Mouse (Mus musculus) limb, embryonic 15.5 days (tissue): ENCODE results near the gene Perp. TPM values are rescaled to one million over a fixed set of nuclear protein-coding genes. Genes with fewer than 3 reads are reported as not detected.
A peak's percentile ranks its signal among the peaks of the same experiment; 100 is the strongest.

Experiments used
- ATAC-seq: fragments of 200-750 bp; cut with Nextera tagmentation; 2 replicates; pipeline ENCODE4 v1.8.0; 2017; ENCODE audit warnings: low read depth, moderate TSS enrichment; ENCODE audit not compliant: insufficient number of reproducible peaks, low FRiP score, low TSS enrichment
- H3K27ac ChIP-seq: fragments of 300-500 bp; sonication (generic); 2 replicates; pipeline ENCODE4 v1.5.1; 2015; ENCODE audit warnings: moderate library complexity, mild to moderate bottlenecking, inconsistent platforms
- H3K27me3 ChIP-seq: fragments of 300-500 bp; sonication (generic); 2 replicates; pipeline ENCODE4 v1.6.1; 2015; ENCODE audit warnings: inconsistent platforms
- H3K36me3 ChIP-seq: fragments of 300-500 bp; sonication (generic); 2 replicates; pipeline ENCODE4 v1.6.1; 2015; ENCODE audit warnings: inconsistent platforms
- H3K4me1 ChIP-seq: fragments of 300-500 bp; sonication (generic); 2 replicates; pipeline ENCODE4 v1.6.1; 2015; ENCODE audit warnings: inconsistent platforms
- H3K4me2 ChIP-seq: fragments of 300-500 bp; sonication (generic); 2 replicates; pipeline ENCODE4 v1.6.1; 2015; ENCODE audit warnings: mild to moderate bottlenecking, inconsistent platforms
- H3K4me3 ChIP-seq: fragments of 300-500 bp; sonication (generic); 2 replicates; pipeline ENCODE4 v1.5.1; 2015; ENCODE audit warnings: mild to moderate bottlenecking, inconsistent platforms
- H3K9ac ChIP-seq: fragments of 300-500 bp; sonication (generic); 2 replicates; pipeline ENCODE4 v1.6.1; 2015; ENCODE audit warnings: inconsistent platforms
- H3K9me3 ChIP-seq: fragments of 300-500 bp; sonication (generic); 2 replicates; pipeline ENCODE4 v1.6.1; 2016; ENCODE audit warnings: inconsistent platforms
- WGBS: fragments of 180-500 bp; shearing (Covaris S2); methylation state at CpG from one replicate; pipeline ENCODE4 v1.1.7; 2015; 5-methylcytosine and 5-hydroxymethylcytosine counted together
- polyA plus RNA-seq: library from polyadenylated mRNA; unstranded; fragments of >200 nt; fragmentation: Nextera tagmentation; extraction: Ambion mirVana; gene quantifications from 2 replicates; pipeline ENCODE4 v1.2.1, GENCODE M21; 2015

The Perp gene
- polyA plus RNA-seq, 1 experiment from 2014 or later, result 921 TPM

DNA sequence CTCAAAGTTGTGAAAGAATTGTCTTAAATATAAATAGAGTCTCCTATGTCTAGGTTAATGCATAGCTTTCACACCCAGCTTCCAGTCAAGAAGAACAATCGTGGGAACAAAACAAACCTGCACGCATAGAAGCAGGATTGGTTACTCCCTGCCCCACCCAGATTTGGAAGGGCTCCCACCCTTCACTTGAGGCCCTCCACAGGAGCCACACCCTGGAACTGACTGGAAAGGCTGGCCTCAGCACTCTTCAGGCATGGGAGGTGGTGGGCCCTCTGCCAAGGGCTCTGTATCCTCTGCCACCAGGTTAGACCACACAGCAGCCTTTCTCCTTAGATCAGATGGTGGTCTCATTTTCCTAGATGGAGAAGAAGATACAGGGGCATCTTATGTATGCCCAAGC, 26.2 kb downstream of the Perp start:
- no peak overlapping the region; the same call in 1 of the 2 replicates for H3K27ac ChIP-seq
- no peak overlapping the region for H3K9ac ChIP-seq
- H3K9me3 ChIP-seq, result no peaks in the 10 kb centered on the region
- no peak overlapping the region for H3K4me3 ChIP-seq
- ATAC-seq, result no peak
- 54% methylated on average over 2 of the region's 2 CpGs for WGBS
- H3K4me1 ChIP-seq, result no peaks in the 10 kb centered on the region
- no peaks in the 10 kb centered on the region for H3K27me3 ChIP-seq
- H3K4me2 ChIP-seq, result no peak overlapping the region
- no peaks in the 10 kb centered on the region for H3K36me3 ChIP-seq

GRCm38 (mm10) chr10:18876211-18876610, 31.4 kb downstream of the Perp start:
- Histone ChIP-seq H3K9me3 (no peaks in the 10 kb centered on the region), H3K27me3 (no peaks in the 10 kb centered on the region), H3K27ac (peak overlapping the region; percentile 85), H3K4me2 (no peak overlapping the region), H3K4me3 (no peak overlapping the region), H3K9ac (no peak overlapping the region), H3K4me1 (peaks cover 4% of the 10 kb centered on the region; the same call in 1 of the 2 replicates), H3K36me3 (no peaks in the 10 kb centered on the region)
- WGBS, result 21% methylated on average over 1 of the region's 1 CpGs
- no peak; the same call in 1 of the 2 replicates for ATAC-seq

DNA sequence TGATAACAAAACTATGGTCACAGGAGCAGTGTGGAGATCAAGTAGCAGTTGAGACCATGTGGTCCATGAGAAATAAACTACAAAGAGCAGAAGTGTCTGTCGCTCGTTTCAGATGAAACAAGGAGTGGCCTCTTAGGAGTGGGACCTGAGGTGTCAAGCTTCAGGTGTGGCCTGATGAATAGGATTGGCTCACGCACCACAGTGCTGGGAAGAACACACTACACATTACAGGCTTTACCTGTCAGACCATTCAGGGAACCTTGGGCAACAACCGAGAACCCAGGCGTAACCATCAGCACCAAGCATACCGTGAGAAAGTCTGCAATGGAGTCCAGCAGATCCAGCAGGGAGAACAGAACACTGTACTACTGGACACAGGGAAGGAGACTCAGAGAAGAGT, 33.3 kb downstream of the Perp start:
- ATAC-seq, result peak; percentile 44; the same call in 1 of the 2 replicates
- Histone ChIP-seq H3K27me3 (no peaks in the 10 kb centered on the region), H3K4me2 (no peak overlapping the region), H3K36me3 (no peaks in the 10 kb centered on the region), H3K4me3 (no peak overlapping the region), H3K27ac (peak overlapping the region; percentile 47; the same call in 1 of the 2 replicates), H3K4me1 (peaks cover 4% of the 10 kb centered on the region; the same call in 1 of the 2 replicates), H3K9ac (no peak overlapping the region), H3K9me3 (no peaks in the 10 kb centered on the region)
- WGBS, result 68% methylated on average over 6 of the region's 6 CpGs

DNA sequence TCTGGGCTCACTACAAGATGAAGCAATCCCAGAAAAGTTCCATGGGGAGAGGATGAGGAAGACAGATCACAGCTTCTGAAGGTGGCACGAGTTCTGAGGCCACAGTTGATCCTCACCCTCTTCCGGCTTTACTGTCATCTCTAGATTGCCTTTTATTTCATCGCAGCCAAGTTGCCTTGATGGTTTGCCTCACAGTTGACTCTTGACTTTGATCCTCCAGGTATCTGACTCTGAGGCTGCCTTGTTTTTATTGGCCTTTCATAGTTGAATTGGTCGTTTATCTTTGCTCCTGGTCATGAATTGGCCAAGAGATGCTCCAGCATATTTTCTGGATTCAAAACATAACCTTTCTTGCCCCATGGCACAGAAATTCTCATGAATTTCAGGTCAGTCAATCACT, 34.3 kb downstream of the Perp start:
- no peak overlapping the region for H3K9ac ChIP-seq
- no peaks in the 10 kb centered on the region for H3K9me3 ChIP-seq
- no peaks in the 10 kb centered on the region for H3K27me3 ChIP-seq
- WGBS, result 64% methylated on average over 4 of the region's 4 CpGs
- no peak for ATAC-seq
- no peak overlapping the region for H3K4me2 ChIP-seq
- H3K4me1 ChIP-seq, result peaks cover 4% of the 10 kb centered on the region; the same call in 1 of the 2 replicates
- H3K27ac ChIP-seq, result peak overlapping the region; percentile 47
- no peaks in the 10 kb centered on the region for H3K36me3 ChIP-seq
- no peak overlapping the region for H3K4me3 ChIP-seq

DNA sequence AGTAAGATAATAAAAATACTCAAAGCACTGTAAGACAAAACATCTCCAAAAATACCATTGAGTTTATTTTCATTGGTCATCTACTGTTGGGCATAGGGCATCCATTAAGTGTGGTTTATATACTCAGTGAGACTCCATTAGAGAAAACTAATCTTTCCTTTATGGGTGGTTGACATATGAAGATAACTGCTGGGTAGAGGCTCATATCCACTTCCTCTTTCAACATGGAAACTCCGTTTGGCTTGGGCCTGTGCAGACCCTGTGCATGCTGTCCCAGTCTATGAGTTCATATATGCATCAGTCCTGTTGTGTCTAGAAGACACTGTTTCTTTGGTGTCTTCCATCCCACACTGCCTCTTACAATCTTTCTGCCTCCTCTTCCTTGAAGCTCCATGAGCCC, 34.9 kb downstream of the Perp start:
- H3K4me3 ChIP-seq, result no peak overlapping the region
- H3K36me3 ChIP-seq, result no peaks in the 10 kb centered on the region

DNA sequence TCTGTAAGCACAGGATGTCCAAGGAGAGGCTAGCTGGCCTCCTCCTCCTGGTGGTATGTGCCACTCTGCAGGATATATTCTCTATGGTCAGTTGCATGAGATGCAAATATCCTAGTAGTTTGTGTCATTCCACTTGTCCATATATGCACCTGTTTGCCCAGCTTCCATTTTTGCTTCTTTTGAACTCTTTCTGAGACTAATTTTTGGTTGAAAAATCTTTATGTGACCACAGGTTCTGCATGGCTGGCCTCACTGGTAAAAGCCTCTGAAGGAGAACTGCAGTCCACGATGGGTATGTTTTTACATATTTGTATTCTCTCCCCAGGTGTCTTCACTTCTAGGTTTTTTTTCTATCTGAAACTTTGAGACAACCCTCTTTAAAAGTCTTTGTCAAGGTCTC, 37.4 kb downstream of the Perp start:
- no peak overlapping the region for H3K4me2 ChIP-seq
- no peak overlapping the region for H3K27ac ChIP-seq
- H3K4me3 ChIP-seq, result no peak overlapping the region
- WGBS, result 83% methylated on average over 1 of the region's 1 CpGs
- H3K9ac ChIP-seq, result no peak overlapping the region
- no peaks in the 10 kb centered on the region for H3K9me3 ChIP-seq
- H3K27me3 ChIP-seq, result no peaks in the 10 kb centered on the region
- no peaks in the 10 kb centered on the region for H3K36me3 ChIP-seq
- no peaks in the 10 kb centered on the region for H3K4me1 ChIP-seq
- no peak for ATAC-seq

More for the DNA sequence above, 34.9 kb downstream of the Perp start:
- H3K9ac ChIP-seq, result no peak overlapping the region
- ATAC-seq, result no peak
- H3K4me2 ChIP-seq, result no peak overlapping the region
- peaks cover 4% of the 10 kb centered on the region; the same call in 1 of the 2 replicates for H3K4me1 ChIP-seq
- H3K9me3 ChIP-seq, result no peaks in the 10 kb centered on the region
- WGBS, result 86% methylated on average over 1 of the region's 1 CpGs
- no peaks in the 10 kb centered on the region for H3K27me3 ChIP-seq
- H3K27ac ChIP-seq, result no peak overlapping the region

- H3K27me3 ChIP-seq, result no peaks in the 10 kb centered on the region
- no peak overlapping the region for H3K9ac ChIP-seq
- no peaks in the 10 kb centered on the region for H3K4me1 ChIP-seq
- no peaks in the 10 kb centered on the region for H3K9me3 ChIP-seq
- H3K27ac ChIP-seq, result no peak overlapping the region
- ATAC-seq, result 0 out of 2 replicates have a peak, but pooled peaks have one; percentile 24
- no peaks in the 10 kb centered on the region for H3K36me3 ChIP-seq
- WGBS, result 62% methylated on average over 4 of the region's 4 CpGs
- no peak overlapping the region for H3K4me3 ChIP-seq
- H3K4me2 ChIP-seq, result no peak overlapping the region
Observed at GRCm38 (mm10) chr10:18886918-18887625, 42.3 kb downstream of the Perp start.

DNA sequence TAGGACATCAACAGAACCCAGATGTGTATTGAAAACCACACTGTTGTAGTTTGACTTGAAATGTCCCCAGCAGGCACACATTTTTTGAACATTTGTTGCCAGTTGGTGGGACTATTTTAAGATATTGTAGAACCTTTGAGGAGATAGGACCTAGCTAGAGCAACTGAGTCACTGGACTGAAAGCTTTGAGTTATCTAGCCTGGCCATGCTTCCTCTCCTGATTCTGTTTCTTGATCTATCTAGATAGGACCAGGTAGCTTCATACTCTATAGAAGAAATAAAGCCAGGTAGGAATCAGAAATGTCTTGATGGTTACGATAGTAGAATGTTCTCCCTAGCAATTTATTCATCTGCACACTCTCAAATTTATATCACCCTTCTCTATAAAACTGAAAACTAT, 43.9 kb downstream of the Perp start:
- no peaks in the 10 kb centered on the region for H3K36me3 ChIP-seq
- H3K9me3 ChIP-seq, result no peaks in the 10 kb centered on the region
- 95% methylated on average over 1 of the region's 1 CpGs for WGBS
- H3K4me3 ChIP-seq, result no peak overlapping the region
- no peak overlapping the region for H3K9ac ChIP-seq
- no peaks in the 10 kb centered on the region for H3K27me3 ChIP-seq
- H3K4me2 ChIP-seq, result no peak overlapping the region
- no peak for ATAC-seq
- H3K4me1 ChIP-seq, result no peaks in the 10 kb centered on the region
- H3K27ac ChIP-seq, result no peak overlapping the region

GRCm38 (mm10) chr10:18889255-18889654, 44.4 kb downstream of the Perp start:
- H3K4me1 ChIP-seq, result no peaks in the 10 kb centered on the region
- H3K4me2 ChIP-seq, result no peak overlapping the region
- H3K4me3 ChIP-seq, result no peak overlapping the region
- H3K36me3 ChIP-seq, result no peaks in the 10 kb centered on the region
- no peak for ATAC-seq
- no peak overlapping the region for H3K9ac ChIP-seq
- no peaks in the 10 kb centered on the region for H3K27me3 ChIP-seq
- no peaks in the 10 kb centered on the region for H3K9me3 ChIP-seq
- WGBS, result 95% methylated on average over 1 of the region's 1 CpGs
- H3K27ac ChIP-seq, result no peak overlapping the region

DNA sequence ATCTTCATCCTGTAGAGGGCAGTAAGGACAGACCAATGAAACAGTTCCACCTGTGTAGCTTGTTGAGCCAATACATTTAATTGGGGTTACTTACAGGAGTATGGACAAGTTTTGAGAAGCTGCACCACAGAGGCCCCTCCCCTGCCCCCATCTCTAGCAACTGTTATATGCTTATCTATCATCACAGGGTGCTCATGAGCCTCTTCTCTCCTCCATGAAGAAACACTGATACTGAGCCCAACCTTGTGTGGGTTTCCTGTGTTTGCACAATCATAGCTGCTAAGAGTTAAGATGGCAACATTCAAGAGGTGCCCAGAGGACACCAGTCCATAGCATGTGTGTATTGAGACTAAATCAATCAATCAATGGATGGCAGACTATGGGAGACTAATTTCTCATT, 46.3 kb downstream of the Perp start:
- Histone ChIP-seq H3K27ac (no peak overlapping the region), H3K9ac (no peak overlapping the region), H3K27me3 (no peaks in the 10 kb centered on the region), H3K9me3 (no peaks in the 10 kb centered on the region), H3K4me2 (no peak overlapping the region), H3K36me3 (no peaks in the 10 kb centered on the region), H3K4me1 (no peaks in the 10 kb centered on the region), H3K4me3 (no peak overlapping the region)
- no peak for ATAC-seq

DNA sequence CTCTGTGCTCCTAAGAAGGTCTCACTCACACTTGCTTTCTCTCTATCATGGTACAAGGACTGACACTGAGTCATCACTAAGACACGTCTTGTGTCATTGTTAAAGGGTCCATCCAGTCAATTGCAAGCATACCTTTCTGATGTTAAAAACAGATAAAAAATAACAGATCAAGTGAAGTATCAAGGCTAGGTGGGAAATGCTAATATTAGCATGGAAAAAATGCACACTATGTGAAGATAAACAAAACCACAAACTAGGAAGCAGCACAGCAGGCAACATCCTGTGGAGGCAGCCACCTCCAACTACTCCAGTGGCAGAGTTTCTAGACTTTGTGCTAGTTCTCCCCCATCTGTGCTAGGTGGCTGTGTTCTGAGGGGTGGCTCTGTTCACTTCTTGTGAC, 47.3 kb downstream of the Perp start:
- Histone ChIP-seq H3K4me1 (no peaks in the 10 kb centered on the region), H3K4me2 (no peak overlapping the region), H3K27me3 (no peaks in the 10 kb centered on the region), H3K36me3 (no peaks in the 10 kb centered on the region), H3K9ac (no peak overlapping the region), H3K27ac (no peak overlapping the region), H3K9me3 (no peaks in the 10 kb centered on the region), H3K4me3 (no peak overlapping the region)
- 84% methylated on average over 1 of the region's 1 CpGs for WGBS
- no peak for ATAC-seq

- Histone ChIP-seq H3K4me3 (no peak overlapping the region), H3K4me1 (no peaks in the 10 kb centered on the region), H3K9me3 (no peaks in the 10 kb centered on the region), H3K27me3 (no peaks in the 10 kb centered on the region), H3K4me2 (no peak overlapping the region), H3K9ac (no peak overlapping the region), H3K27ac (no peak overlapping the region), H3K36me3 (no peaks in the 10 kb centered on the region)
- no peak for ATAC-seq
- WGBS, result 32% methylated on average over 6 of the region's 6 CpGs
Observed at GRCm38 (mm10) chr10:18894259-18895166, 49.7 kb downstream of the Perp start.
